Mouse (Mus musculus) mouse trophoblast stem cell (cell line): ENCODE results near the gene Oxt.

Source experiments
- in situ Hi-C, 2 experiments: fragments of 300-500 bp; cut with MseI, MboI; formaldehyde crosslinking; loops; 2 replicates in 1 of 2; 3 replicates in 1 of 2; pipeline ENCODE4 v1.15.1; 2025

Gene Oxt

DNA sequence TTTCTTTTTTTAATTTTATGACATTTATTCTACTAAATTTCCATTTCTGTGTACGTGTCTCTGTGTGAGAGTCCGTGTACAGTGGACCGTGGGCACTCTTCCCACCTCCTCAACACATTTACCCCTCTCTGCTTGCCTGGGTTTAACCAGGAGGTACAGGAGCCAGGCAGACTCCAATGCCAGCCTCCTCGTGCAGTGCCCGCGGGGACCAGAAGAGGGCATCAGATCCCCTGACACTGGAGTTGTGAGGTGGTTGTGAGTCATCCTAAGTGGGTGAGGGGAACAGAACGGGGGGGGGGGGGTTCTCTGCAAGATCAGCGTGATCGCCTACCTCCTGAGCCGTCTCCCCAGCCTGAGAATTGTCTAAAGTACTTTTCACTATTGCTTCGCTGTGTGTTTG is 2.2 kb downstream of the Oxt start:
- in situ Hi-C loops: no loop called here

DNA sequence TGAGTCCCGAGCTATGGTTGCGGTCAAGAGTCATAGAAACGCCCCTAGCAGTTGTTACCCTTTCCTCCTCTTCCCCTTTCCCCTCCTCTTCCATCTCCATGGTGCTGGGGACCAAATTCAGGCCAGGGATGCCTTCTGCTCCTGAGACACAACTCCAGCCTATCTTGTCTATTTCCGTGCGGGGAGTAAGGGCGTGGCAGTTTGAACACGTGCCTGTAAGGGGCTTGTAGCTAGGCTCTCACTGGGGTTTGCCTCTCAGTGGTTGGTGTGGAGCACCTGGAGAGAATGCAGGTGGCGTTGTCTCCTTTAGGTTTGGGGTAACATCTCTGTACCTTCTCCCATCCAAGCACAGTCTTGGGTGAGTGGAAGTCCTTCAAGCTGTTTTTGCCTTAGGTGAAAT is 3.8 kb downstream of the Oxt start:
- in situ Hi-C loops: no loop called here

DNA sequence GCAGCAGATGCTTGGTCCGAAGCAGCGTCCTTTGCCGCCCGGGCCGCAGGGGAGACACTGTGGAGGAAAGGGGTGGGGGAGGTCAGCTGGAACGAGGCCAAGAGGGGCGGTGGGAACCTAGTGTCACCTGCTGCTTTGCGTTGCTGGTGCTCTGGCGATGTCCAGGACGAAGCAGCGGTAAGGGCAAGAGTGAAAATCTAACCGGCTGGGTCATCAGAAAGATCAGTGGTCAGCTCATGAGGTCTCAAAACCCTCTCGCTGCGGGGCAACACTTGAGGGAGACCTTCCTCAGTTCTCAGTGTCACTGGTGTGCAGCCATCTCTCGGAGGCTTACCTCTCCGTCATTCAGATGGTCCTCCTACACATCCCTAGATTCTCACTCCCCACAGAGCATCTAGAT is 5.2 kb downstream of the Oxt start:
- in situ Hi-C loops: no loop called here

DNA sequence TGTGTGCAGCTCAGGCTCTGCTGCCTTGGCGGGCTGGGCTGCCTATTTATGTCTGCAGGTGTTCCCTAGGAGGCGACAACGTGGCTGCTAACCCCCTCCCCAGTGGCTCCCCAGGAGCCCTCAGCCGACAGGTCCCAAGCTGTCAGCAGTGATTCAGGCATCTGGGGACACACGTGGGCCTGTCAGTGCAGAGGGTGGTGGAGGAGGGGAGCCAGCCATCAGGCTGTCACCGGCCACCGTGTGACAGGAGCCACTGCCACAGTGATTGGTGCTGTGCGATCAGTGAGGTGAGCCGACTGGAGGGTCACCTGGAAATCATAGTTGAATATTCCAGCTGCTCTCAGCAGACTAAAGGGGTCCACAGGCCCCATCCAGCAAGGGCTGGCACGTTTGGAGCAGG is 6.6 kb downstream of the Oxt start, which contains the start of gene Avp:
Gene Avp (minus strand): TSS at position 3 of the 400 bp plus-strand sequence.
- in situ Hi-C loops: no loop called here

DNA sequence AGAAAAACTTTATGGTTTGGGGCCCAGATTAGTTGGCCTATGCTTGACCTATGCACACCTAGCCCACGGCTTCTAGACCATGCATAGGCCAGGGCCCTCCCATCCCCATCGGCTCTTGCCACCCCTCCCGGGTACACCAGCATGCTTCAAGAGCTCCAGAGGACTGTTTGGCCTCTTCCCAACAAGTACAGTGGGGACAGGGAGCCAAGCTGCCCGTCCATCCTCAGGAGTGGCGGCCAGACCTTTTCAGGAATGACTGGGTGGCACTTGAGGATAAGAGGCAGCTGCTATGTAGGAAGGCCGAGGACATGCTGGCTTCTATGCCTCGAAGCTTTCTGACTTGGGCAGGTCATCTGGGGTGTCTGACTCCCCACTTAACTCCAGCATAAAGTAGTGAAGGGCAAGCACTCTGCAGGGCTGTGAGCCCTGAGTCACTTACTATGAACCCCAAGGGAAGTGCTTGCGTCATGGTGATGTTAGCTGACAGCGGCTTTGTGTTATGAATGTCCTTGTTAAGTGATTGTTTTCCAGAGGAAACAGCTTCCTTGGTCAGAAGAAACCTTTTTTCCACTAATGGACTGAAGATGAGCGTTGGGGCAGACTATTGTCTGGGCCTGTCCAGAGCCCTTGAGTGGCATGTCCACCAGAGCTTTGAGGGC is 8.1 kb downstream of the Oxt start:
- in situ Hi-C loops: no loop called here

DNA sequence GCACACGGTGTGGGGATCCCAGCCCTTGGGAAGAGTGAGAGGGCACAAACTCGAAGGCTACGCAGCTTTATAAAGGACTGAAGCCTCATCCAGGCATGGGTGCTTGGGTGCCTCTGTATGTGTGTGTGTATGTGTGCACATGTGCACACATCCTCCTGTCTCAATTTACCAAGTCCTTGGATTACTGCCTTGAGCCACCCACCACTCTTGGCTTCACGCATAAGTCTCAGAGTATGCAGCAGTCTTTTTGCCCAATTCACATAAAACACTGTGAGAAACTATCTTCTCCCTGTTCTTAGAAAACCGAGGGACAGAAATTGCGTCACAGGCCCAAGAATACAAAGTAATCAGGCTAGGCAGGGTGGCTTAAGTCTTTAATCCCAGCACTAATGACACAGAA is 10.0 kb downstream of the Oxt start:
- in situ Hi-C loops: no loop called here

DNA sequence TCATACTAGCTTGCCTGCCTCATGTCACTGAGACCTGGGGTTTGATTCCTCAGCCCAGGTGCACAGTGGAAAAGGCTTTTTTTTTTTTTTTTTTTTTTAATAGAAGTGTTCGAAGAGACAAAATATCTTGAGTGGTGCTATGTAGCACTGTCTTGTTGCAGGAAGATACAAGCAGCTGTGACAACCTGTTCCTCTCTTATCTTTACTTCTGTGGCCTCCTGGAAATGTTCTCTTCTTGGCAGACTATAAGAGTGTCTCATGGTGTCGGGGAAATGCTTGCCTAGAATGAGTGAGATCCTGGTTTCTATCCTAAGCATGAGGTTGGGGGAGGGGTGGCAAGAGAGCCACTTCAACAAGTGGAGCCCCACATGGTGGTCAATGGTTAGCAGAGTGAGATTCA is 12.4 kb downstream of the Oxt start:
- in situ Hi-C loops: no loop called here

DNA sequence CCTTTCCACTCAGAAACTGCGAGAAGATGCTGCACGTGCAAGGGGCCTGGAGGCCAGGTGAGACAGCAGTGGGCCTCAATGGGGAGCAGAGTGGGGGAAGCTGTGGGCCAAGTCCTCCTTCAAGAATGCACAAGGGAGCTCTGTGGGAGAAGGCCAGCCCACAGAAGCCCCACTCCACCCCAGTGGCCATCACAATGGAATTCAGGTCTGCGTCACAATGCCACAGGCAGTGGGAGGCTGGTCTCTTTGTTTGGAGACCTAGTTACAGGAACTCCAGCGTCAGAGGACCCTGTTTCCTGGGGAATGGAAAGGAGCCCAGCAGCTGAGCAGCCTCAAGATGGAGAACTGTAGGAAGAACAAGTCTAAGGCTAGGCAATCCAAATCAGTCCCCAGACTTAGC is 13.2 kb downstream of the Oxt start:
- in situ Hi-C loops: no loop called here

DNA sequence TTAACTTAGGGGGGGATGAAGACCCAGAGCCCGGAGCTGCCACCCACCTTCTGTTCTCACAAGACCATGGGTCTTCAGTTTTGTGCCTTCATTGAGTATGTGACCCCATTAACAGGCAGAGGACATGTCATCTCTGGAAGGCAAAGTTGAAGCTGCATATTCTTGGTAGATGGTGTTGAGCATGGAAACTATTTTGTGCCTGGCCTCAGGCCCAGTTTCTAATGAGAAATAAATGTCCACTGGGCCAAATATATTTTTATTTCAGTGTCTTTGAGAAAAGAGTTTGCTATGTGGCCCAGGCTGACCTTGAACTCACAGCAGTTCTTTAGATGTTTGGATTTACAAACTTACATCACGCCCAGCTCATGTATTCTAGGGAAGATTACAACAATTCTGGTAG is 13.8 kb downstream of the Oxt start:
- in situ Hi-C loops: no loop called here

DNA sequence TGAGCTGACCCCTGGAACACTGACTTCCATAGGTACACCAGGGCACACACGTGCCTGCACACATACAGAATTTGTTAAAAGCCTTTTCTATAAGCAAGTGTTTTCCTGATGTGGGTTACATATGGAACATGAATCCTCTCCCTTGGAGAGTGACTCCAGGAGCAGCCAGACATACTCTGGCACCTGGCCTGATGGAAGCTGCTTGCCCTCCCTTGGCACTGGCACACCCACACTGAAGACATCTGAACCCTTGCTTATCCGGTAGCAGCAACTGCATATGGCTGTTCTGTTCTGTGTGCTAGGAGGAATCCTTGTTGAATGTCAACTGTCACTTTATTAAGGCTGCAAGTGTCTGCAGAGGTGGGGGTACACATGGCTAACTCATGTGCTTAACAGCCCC is 15.0 kb downstream of the Oxt start:
- in situ Hi-C loops: no loop called here

DNA sequence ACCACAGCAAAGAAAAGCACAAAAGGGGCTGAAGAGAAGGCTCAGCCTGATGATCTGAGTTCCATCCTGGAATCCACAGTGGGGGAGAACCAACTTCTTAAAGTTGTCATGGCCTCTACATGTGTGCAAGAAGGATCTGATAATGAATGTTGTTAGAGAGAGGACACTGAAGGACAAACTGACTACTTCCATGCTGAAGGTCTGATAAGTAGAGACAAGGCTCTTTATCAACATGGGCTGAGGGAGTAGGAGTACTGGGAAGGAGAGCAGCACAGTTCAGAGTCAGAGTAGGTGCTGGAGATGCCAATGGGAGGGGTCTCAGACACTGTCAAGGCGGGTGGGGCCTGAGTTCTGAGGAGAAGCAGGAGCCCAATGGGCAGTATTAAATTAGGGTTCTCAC is 19.6 kb downstream of the Oxt start:
- in situ Hi-C loops: no loop called here

DNA sequence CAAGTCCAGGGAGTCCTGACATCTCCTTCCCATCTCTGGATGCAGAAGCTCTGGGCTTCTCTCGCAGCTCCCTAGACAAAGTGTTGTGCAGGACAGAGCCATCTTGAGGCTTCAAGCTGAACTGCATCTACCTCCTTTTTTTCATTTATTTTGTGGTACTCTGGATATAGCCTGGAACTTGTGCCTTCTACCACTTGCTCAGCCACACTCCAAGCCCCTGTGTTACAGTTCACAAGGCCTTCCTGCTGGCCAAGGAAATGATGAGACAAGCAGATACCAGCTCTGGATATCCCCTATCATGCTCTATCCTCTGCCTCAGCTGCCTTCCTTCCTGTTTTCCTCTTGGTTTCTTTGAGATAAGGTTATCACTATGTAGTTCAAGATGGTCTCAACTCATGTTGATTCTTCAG is 21.6 kb downstream of the Oxt start:
- in situ Hi-C loops: no loop called here

DNA sequence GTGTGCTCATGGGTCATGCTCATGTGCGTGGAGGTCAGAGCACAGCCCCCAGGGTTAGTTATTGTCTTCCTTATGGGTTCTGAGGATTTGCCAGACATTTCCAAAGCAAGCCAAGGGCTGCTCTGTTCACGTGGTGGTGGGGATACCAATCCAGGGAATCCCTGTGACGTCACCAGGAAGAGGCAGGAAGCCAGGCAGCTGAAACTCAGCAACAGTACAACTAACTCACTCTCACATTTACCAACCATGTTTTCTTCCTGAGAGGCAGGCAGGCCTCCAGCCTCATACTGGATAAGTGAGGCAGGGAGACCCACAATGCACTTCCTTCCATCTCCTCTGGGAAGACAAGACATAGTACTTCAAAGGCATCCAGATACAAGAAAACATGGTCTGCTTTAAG is 22.4 kb downstream of the Oxt start:
- in situ Hi-C loops: no loop called here

DNA sequence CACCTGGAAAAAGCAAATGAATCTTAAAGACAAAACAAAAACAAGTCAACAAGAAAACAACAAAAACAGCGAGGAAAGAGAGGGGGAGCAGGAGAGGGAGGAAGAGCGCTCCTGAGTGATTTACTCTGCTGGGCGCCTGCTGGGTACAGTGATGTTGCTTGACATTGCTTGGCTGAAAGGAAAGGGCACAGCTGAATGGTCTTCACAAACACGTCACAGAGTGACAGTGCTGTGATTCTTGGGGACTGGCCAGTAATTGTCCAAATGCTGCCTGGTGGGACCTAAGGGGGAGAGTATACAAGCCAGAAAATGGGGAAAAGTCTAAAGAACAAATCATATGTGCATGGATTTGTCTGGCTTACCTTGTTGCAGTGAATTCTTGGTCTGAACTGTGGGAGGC is 26.2 kb downstream of the Oxt start:
- in situ Hi-C loops: no loop called here

DNA sequence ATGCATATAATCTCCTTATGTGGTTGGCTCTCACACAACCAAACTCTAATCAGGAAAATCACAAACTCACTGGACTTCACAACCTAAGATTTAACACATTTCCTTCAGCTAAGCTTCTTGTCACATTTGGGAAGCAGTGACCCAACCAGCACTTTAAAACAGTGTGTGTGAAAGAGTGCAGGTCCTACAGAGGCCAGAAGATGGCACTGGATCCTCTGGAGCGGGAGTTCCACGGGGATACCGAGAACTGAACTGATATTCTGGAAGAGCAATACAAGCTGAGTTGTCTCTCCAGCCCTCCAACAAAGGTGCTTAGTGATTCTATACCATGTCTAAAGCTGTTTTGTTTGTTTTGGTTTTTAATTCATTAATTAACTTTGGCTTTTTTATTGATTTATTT is 37.1 kb downstream of the Oxt start:
- in situ Hi-C loops: no loop called here

DNA sequence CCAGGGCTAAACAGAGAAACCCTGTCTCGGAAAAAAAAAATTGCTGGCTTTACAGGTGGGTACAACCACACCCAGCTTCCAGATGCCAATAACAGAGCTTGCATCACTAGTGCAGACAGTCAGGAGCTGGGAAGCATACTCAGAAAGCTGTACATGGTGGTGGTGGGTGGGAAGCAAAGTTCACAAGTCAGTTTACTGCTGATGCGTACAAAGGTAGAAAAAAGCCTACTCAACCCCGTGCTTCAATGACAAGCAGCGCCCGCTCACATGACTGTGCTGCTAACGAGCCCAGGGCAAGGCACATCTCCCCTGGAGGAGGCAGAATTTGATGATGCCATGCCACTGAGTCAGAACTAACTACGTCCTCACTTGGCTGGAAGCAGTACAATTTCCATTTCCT is 43.0 kb downstream of the Oxt start:
- in situ Hi-C loops: no loop called here
